Mouse (Mus musculus) layer of hippocampus, adult 9-10 months (tissue): ENCODE results near the gene 4930568D16Rik.

Source experiments
- DNase-seq: peaks from one replicate; pipeline ENCODE4 v3.0.0; 2022; ENCODE audit warnings: low spot score

Gene 4930568D16Rik

GRCm38 (mm10) chr2:35342605-35343004 is 24.9 kb downstream of the 4930568D16Rik start:
- DNase-seq = no peak

- no peak for DNase-seq
Measured at GRCm38 (mm10) chr2:35338707-35339106, 28.8 kb downstream of the 4930568D16Rik start.

- DNase-seq = no peak
Measured at GRCm38 (mm10) chr2:35338036-35338435, 29.5 kb downstream of the 4930568D16Rik start.

- no peak for DNase-seq
Measured at GRCm38 (mm10) chr2:35337419-35337818, 30.1 kb downstream of the 4930568D16Rik start.

- DNase-seq = peak; percentile 89
Measured at GRCm38 (mm10) chr2:35336388-35337280, 30.9 kb downstream of the 4930568D16Rik start, which contains the start of gene Stom. Stom (minus strand) TSS chr2:35336976.

- no peak for DNase-seq
Measured at GRCm38 (mm10) chr2:35335620-35336019, 31.9 kb downstream of the 4930568D16Rik start.

- no peak for DNase-seq
Measured at GRCm38 (mm10) chr2:35333670-35334069, 33.9 kb downstream of the 4930568D16Rik start.

- DNase-seq = no peak
Measured at GRCm38 (mm10) chr2:35331205-35331604, 36.3 kb downstream of the 4930568D16Rik start.

- DNase-seq = no peak
Measured at GRCm38 (mm10) chr2:35329061-35329460, 38.5 kb downstream of the 4930568D16Rik start.

- no peak for DNase-seq
Measured at GRCm38 (mm10) chr2:35328064-35328792, 39.3 kb downstream of the 4930568D16Rik start.

- no peak for DNase-seq
Measured at GRCm38 (mm10) chr2:35327583-35327982, 39.9 kb downstream of the 4930568D16Rik start.

GRCm38 (mm10) chr2:35326931-35327330 is 40.6 kb downstream of the 4930568D16Rik start:
- no peak for DNase-seq

- no peak for DNase-seq
Measured at GRCm38 (mm10) chr2:35325930-35326329, 41.6 kb downstream of the 4930568D16Rik start.

- DNase-seq = no peak
Measured at GRCm38 (mm10) chr2:35322404-35323164, 44.9 kb downstream of the 4930568D16Rik start.

- DNase-seq = no peak
Measured at GRCm38 (mm10) chr2:35320399-35320798, 47.1 kb downstream of the 4930568D16Rik start.

- DNase-seq = no peak
Measured at GRCm38 (mm10) chr2:35318405-35318804, 49.1 kb downstream of the 4930568D16Rik start.

- DNase-seq = no peak
Measured at GRCm38 (mm10) chr2:35317604-35318003, 49.9 kb downstream of the 4930568D16Rik start.

GRCm38 (mm10) chr2:35314300-35314699 is 53.2 kb downstream of the 4930568D16Rik start:
- no peak for DNase-seq

- DNase-seq = no peak
Measured at GRCm38 (mm10) chr2:35309906-35310493, 57.5 kb downstream of the 4930568D16Rik start.

- no peak for DNase-seq
Measured at GRCm38 (mm10) chr2:35308166-35308565, 59.4 kb downstream of the 4930568D16Rik start.
